Mouse (Mus musculus) CH12.LX (cell line): ENCODE data around the gene Carhsp1.

ENCODE experiments used
- BHLHE40 ChIP-seq: IDR thresholded peaks from 2 replicates; pipeline ENCODE4 v1.6.1; 2011; ENCODE audit warnings: mild to moderate bottlenecking, low read depth, low read length, improper control_type of control experiment
- CTCF ChIP-seq, 2 experiments: IDR thresholded peaks in 1 of 2; conservative IDR thresholded peaks in 1 of 2; 2 replicates each; pipeline ENCODE4 v1.5.1; 2011 to 2012; ENCODE audit warnings: low read depth in 2 of 2, low read length in 2 of 2, improper control_type of control experiment in 1 of 2, inconsistent platforms in 1 of 2, mild to moderate bottlenecking in 1 of 2, moderate library complexity in 1 of 2
- POLR2A ChIP-seq: IDR thresholded peaks from 2 replicates; pipeline ENCODE4 v1.6.1; 2011; ENCODE audit warnings: low read depth, mild to moderate bottlenecking, improper control_type of control experiment, low read length
- ZKSCAN1 ChIP-seq: IDR thresholded peaks from 2 replicates; pipeline ENCODE4 v1.6.1; 2012; ENCODE audit warnings: low read depth, inconsistent platforms, low read length, improper control_type of control experiment, borderline replicate concordance

DNA sequence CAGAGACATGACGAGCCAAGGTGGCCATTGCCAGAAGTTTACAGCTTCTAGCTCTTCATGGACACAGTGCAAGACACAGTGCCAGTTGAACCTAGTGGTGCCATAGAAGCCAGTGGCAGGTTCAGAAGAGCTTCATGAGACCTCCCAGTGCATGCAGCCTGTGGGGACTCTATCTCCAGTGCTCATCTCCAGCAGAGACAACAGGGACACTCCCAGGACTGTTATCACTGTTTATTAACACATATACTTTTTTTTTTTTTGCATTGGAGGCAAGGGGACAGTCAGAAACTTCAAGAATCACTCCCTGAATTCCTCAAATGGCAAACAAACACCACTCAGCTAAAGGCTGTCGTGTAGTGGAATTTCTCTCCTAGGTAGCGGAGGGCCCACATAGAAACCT, 58.5 kb downstream of the Carhsp1 start:
- TF ChIP-seq ZKSCAN1 (no peak), CTCF (conservative IDR thresholded peaks at IDR 0.05 in 1 of 2, IDR thresholded peaks at IDR 0.05 in 1 of 2; ENCODE audit: low read depth in 2 of 2, low read length in 2 of 2) (no peak), BHLHE40 (no peak), POLR2A (no peak)
